Mouse (Mus musculus) gastrocnemius, adult 2 months (tissue): ENCODE results near the gene Naa80. TPM values are rescaled to one million over a fixed set of nuclear protein-coding genes. Genes with fewer than 3 reads are reported as not detected.

ENCODE experiments used
- DNase-seq: peaks from one replicate; pipeline ENCODE4 v3.0.0; 2022
- H3K27ac ChIP-seq: fragments of 200-600 bp; 2 replicates; pipeline ENCODE4 v1.8.1; 2022; ENCODE audit warnings: mild to moderate bottlenecking
- H3K4me3 ChIP-seq: fragments of 200-600 bp; 2 replicates; pipeline ENCODE4 v1.8.1; 2022; ENCODE audit warnings: mild to moderate bottlenecking, moderate library complexity
- CTCF ChIP-seq: fragments of 200-600 bp; IDR thresholded peaks from 2 replicates; pipeline ENCODE4 v1.8.1; 2022; ENCODE audit warnings: antibody characterized with exemption, mild to moderate bottlenecking, moderate library complexity
- intact Hi-C: fragments of 180-260 bp; cut with DNase I; formaldehyde crosslinking; loops from one replicate; pipeline ENCODE4 v1.15.1; 2025
- total RNA-seq, 2 experiments: library from RNA; stranded (reverse); gene quantifications; 2 replicates each; pipeline ENCODE4 v1.2.3; 2021

Gene Naa80
- total RNA-seq, 2 experiments from 2014 or later = 11.8 to 14.7 TPM

- no peak for DNase-seq
- intact Hi-C loops = no loop called here
- Histone ChIP-seq H3K4me3 (peak overlapping the region; percentile 82), H3K27ac (peak overlapping the region; percentile 97)
- TF ChIP-seq CTCF = no peak
Measured at GRCm38 (mm10) chr9:107581584-107581983, 2.9 kb downstream of the Naa80 start.

GRCm38 (mm10) chr9:107582509-107583062, 3.9 kb downstream of the Naa80 start:
- intact Hi-C loops = no loop called here
- no peak for DNase-seq
- H3K4me3 ChIP-seq = no peak overlapping the region
- peak overlapping the region; percentile 28 for H3K27ac ChIP-seq
- TF ChIP-seq CTCF = no peak

DNA sequence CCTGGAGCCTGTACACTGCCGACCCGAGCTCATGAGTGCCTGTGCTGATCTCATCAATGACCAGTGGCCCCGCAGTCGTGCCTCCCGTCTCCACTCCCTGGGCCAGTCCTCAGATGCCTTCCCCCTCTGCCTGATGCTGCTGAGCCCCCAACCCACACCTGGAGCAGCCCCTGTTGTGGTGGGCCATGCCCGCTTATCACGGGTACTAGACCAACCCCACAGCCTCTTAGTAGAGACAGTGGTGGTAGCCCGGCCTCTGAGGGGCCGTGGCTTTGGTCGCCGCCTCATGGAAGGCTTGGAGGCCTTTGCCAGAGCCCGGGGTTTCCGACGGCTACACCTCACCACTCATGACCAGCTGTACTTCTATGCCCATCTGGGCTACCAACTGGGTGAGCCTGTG, 4.5 kb downstream of the Naa80 start:
- Histone ChIP-seq H3K4me3 (no peak overlapping the region), H3K27ac (no peak overlapping the region)
- DNase-seq = no peak
- no peak for TF ChIP-seq CTCF
- intact Hi-C loops = no loop called here

GRCm38 (mm10) chr9:107586504-107586903, 7.8 kb downstream of the Naa80 start:
- TF ChIP-seq CTCF = no peak
- no peak for DNase-seq
- peak overlapping the region; percentile 98 for H3K4me3 ChIP-seq
- H3K27ac ChIP-seq = peak overlapping the region; percentile 96; the same call in 1 of the 2 replicates
- intact Hi-C loops = no loop called here

DNA sequence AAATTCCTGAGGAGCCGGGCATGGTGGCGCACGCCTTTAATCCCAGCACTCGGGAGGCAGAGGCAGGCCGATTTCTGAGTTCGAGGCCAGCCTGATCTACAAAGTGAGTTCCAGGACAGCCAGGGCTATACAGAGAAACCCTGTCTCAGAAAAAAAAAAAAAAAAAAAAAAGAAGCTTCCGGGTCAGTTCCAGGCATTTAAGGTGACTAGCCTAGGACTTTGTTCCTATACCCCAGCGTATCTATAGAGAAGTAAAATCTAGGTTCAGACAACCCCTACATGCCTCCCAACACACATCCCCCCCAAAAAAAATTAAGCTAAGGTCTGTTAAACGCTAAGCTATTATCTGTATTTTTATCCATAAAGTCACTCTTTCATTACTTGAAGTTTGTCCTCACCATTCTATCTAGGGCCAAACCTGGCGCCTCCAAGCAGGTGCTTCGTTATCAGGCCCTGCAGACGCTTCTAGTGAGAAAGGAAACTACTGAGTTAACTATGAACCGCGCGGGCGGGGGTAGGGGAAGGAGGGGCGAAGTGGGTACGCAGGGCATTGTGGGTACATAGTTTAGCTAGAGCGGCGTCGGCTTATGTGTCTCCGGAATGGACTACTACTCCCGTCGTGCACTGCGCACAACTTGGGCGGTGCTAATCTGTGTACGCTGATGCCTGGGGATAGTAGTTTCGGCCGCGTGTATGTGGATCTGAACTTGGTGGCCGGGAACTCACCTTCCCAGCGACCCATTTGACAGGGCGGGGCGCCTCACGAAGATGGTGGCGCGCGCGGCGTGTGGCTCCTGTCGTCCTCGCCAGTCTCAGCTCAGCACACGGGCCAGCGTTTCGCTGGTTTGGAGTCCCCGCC, 8.5 kb downstream of the Naa80 start, which contains the start of gene Ifrd2:
TSS of gene Ifrd2 (plus strand) at position 669 of the 859 bp plus-strand sequence.
- no peak for TF ChIP-seq CTCF
- H3K4me3 ChIP-seq = peak within 1 kb of the TSS; percentile 98
- intact Hi-C loops = no loop called here
- DNase-seq = peak; percentile 97
- peak within 1 kb of the TSS; percentile 96 for H3K27ac ChIP-seq

DNA sequence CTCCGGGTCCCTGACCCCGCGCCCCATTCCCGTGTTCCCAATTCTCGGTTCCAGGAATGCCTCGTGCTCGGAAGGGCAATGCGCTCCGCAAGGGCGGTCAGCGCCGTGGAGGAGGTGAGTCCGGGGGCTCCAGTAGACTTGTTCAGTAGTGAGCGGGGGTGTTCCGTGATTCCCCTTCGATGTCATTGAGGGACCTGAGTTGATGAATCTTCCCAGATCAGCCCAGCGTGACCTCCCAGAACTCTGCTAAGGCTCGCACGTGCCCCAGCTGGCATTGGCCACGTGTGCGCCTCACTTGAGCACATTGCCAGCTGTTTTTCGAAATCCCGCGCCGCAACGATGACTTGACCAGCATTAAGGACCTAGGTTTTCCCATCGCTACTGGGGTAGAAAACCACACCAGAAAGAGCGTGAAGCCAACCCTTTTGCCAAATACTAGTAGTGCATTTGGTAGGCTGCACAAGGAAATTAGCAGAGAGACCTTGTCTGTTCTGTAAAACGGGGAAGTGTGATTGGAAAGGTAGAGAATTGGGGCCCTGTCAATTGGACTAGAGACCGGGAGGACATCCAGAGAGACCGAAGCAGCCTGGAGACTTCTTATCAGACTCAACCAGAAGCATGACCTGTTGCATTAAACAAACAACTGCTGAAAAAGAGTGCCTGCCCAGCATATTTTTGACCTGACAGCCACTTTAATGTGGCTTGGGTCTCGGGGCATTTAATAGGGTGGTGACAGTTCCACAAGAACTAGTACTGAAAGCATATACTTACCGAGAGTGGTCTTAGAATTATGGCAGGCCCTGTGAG, 9.3 kb downstream of the Naa80 start:
- Histone ChIP-seq H3K4me3 (peak overlapping the region; percentile 98), H3K27ac (peak overlapping the region; percentile 96)
- peak; percentile 76 for DNase-seq
- TF ChIP-seq CTCF = no peak
- intact Hi-C loops = no loop called here

- peak; percentile 87 for DNase-seq
- peak overlapping the region; percentile 96 for H3K27ac ChIP-seq
- H3K4me3 ChIP-seq = peak overlapping the region; percentile 55
- no peak for TF ChIP-seq CTCF
- intact Hi-C loops = no loop called here
Measured at GRCm38 (mm10) chr9:107590058-107590772, 11.5 kb downstream of the Naa80 start.

DNA sequence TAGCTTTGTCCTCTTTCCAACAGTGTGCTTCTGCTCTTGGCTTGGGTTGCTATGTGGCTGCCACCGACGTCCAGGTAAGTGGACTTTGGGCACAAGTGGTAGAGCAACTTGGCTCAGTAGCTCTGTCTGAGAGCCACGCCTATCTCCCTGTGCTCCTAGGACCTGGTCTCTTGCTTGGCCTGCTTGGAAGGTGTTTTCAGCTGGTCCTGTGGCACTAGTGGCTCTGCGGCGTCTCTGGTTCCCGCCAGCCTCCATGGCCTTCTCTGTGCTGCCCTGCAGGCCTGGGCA, 12.0 kb downstream of the Naa80 start:
- no peak for TF ChIP-seq CTCF

DNA sequence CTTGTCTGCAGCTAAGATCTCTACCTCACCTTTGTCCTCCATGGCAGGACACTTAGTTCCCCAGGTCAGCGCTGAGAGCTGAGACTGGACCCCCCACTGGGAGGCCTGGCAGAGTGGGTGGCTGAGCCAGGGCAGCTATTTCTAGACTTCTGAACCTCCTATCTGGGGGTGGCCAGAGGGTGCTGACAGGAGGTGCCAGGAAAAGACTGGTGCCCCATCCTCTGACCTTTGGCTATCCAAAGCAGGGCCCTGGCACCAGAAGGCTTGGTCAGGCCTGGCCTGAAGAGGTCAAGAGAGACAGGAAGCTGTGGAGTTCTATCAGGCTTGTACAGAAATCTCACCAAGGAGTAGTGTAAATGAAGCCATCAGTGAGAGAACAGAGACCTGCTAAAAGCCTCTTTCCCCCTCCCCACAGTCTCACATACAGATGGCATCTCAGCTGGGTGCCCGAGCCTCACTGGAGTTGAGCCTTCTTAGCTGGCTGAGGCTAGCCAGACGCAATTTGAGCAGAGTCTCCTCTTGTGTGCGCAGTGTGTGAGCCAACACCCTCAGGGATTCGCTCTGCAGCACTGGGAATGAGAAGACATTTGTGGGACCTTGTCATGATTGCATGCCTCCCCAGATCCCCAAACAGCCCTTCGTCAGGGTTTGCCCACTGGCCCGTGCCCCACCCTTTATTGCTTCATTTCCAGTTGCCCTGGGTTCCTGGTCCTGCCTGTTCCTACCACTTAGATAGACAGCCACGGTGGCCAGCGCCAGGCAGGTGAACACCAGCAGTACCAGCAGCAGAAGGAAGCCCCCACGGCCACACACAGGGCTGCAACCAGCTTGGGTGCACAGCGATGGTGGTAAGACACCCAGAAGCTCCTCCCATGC, 14.7 kb downstream of the Naa80 start:
- peak overlapping the region; percentile 96 for H3K27ac ChIP-seq
- H3K4me3 ChIP-seq = peak overlapping the region; percentile 80
- DNase-seq = peak; percentile 90
- intact Hi-C loops = no loop called here
- TF ChIP-seq CTCF = no peak

More for the DNA sequence above, 12.0 kb downstream of the Naa80 start:
- Histone ChIP-seq H3K27ac (peak overlapping the region; percentile 96), H3K4me3 (peak overlapping the region; percentile 55)
- intact Hi-C loops = no loop called here
- DNase-seq = no peak

DNA sequence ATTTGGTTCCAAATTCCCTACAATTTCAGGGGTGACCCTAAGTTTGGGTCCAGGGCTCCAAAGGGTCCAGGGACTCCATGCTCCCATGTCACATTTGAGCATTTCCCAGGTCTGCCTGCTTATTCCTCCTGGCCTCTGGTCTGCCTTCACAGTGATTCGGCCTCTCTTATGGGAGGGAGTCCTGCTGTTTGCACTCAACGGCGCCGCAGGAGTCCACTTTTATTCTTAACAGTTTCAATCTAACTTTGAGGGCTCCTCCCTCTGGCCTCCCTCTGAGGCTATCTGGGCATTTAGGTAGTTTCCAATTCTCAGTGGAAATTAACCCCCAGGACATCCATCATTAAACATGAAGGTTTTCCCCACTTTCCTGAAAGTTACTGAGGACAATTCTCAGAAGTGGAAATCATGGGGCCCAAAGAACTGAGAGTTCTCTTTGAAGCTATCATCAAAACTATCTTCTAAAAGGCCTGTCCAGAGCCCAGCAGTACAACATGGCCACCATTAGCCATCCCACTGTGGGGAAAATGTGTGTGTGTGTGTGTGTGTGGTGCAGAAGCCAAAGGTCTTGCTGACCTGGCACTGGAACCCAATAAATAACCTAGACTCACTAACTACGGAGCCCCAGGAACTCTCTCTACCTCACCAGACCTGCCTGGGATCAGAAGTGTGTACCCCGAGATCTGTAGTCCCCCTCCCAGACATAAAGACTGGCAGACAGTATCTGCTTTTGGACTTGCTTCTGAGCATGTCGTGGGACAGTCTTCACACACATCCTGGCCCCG, 15.8 kb downstream of the Naa80 start:
- intact Hi-C loops = no loop called here
- TF ChIP-seq CTCF = no peak
- Histone ChIP-seq H3K27ac (peak overlapping the region; percentile 96), H3K4me3 (peak overlapping the region; percentile 80)
- no peak for DNase-seq
